Mouse (Mus musculus): ENCODE results near the gene Epb41l2.

- TF ChIP-seq CTCF (IDR thresholded peaks at IDR 0.05; ENCODE audit: low read depth, low read length) (no peak), POLR2A (IDR thresholded peaks at IDR 0.05; ENCODE audit: insufficient read depth, low read length) (no peak)
These were observed 45.1 kb downstream of the Epb41l2 start for GRCm38 (mm10) chr10:25404702-25405098.

All from ES-Bruce4 (cell line).